Mouse (Mus musculus) kidney, postnatal 10 days (tissue): ENCODE data around the gene Zfp2.

Experiments
- DNase-seq: peaks from one replicate; pipeline ENCODE4 v3.0.0; 2021; ENCODE audit warnings: mixed read lengths

The Zfp2 gene

GRCm38 (mm10) chr11:50850989-50851601, 64.9 kb downstream of the Zfp2 start:
- peak; percentile 33 for DNase-seq

GRCm38 (mm10) chr11:50850177-50850735, 65.7 kb downstream of the Zfp2 start, which contains the start of gene Grm6:
Grm6 (plus strand) TSS chr11:50850685.
- no peak for DNase-seq

GRCm38 (mm10) chr11:50849310-50849709, 66.7 kb downstream of the Zfp2 start:
- no peak for DNase-seq
